Mouse (Mus musculus) CH12.LX (cell line): ENCODE data around the gene Dglucy. TPM values are rescaled to one million over a fixed set of nuclear protein-coding genes. Genes with fewer than 3 reads are reported as not detected.

Source experiments
- DNase-seq: peaks from one replicate; pipeline ENCODE4 v3.0.0-alpha.2; 2013; ENCODE audit errors: extremely low read depth
- H3K27ac ChIP-seq: 2 replicates; pipeline ENCODE4 v1.5.1; 2012; ENCODE audit warnings: low read depth, mild to moderate bottlenecking, control low read depth, moderate library complexity; ENCODE audit not compliant: insufficient read depth
- H3K27me3 ChIP-seq: replicated peaks from 2 replicates; pipeline ENCODE3; 2012; ENCODE audit warnings: inconsistent platforms
- H3K36me3 ChIP-seq, 2 experiments: replicated peaks in 1 of 2; 2 replicates each; pipeline versions ENCODE3 to v1.6.1; 2012; ENCODE audit warnings: inconsistent platforms in 1 of 2, low read length in 1 of 2, mild to moderate bottlenecking in 1 of 2, mixed read lengths in 1 of 2, moderate library complexity in 1 of 2; ENCODE audit not compliant: control insufficient read depth in 1 of 2, insufficient read depth in 1 of 2
- H3K4me1 ChIP-seq, 2 experiments: 2 replicates each; pipeline ENCODE4 v1.6.1; 2012; ENCODE audit warnings: inconsistent platforms in 1 of 2, moderate library complexity in 1 of 2; ENCODE audit not compliant: insufficient read depth in 2 of 2, control insufficient read depth in 1 of 2
- H3K4me2 ChIP-seq: 2 replicates; pipeline ENCODE4 v1.6.1; 2012; ENCODE audit warnings: low read depth, mild to moderate bottlenecking, control low read depth; ENCODE audit not compliant: poor library complexity, insufficient read depth, severe bottlenecking
- H3K4me3 ChIP-seq, 3 experiments: fragments of 150-350 bp in 1 of 3; sonication (generic) in 1 of 3; replicated peaks in 1 of 3; 2 replicates each; pipeline versions ENCODE3 to v1.5.1; 2011 to 2012; ENCODE audit warnings: low read depth in 2 of 3, low read length in 2 of 3, mild to moderate bottlenecking in 2 of 3, moderate library complexity in 2 of 3, control low read depth in 1 of 3, improper control_type of control experiment in 1 of 3, inconsistent platforms in 1 of 3, mixed read lengths in 1 of 3; ENCODE audit not compliant: poor library complexity in 1 of 3
- H3K79me2 ChIP-seq: replicated peaks from 2 replicates; pipeline ENCODE4 v1.6.1; 2012; ENCODE audit warnings: mild to moderate bottlenecking, moderate library complexity; ENCODE audit not compliant: control insufficient read depth, poor library complexity, insufficient read depth, severe bottlenecking; ENCODE audit errors: extremely low read depth
- H3K9ac ChIP-seq: 2 replicates; pipeline ENCODE4 v1.6.1; 2012; ENCODE audit warnings: low read depth, mild to moderate bottlenecking, control low read depth, moderate library complexity; ENCODE audit not compliant: insufficient read depth
- H3K9me3 ChIP-seq: replicated peaks from 2 replicates; pipeline ENCODE3; 2012; ENCODE audit warnings: low read length, inconsistent platforms, mixed read lengths
- BHLHE40 ChIP-seq: IDR thresholded peaks from 2 replicates; pipeline ENCODE4 v1.6.1; 2011; ENCODE audit warnings: mild to moderate bottlenecking, low read depth, low read length, improper control_type of control experiment
- CHD1 ChIP-seq: IDR thresholded peaks from 2 replicates; pipeline ENCODE4 v1.6.1; 2012; ENCODE audit warnings: low read depth, low read length, improper control_type of control experiment, inconsistent platforms
- CHD2 ChIP-seq: IDR thresholded peaks from 2 replicates; pipeline ENCODE4 v1.6.1; 2011; ENCODE audit warnings: low read length, improper control_type of control experiment
- CTCF ChIP-seq, 2 experiments: IDR thresholded peaks in 1 of 2; conservative IDR thresholded peaks in 1 of 2; 2 replicates each; pipeline ENCODE4 v1.5.1; 2011 to 2012; ENCODE audit warnings: low read depth in 2 of 2, low read length in 2 of 2, improper control_type of control experiment in 1 of 2, inconsistent platforms in 1 of 2, mild to moderate bottlenecking in 1 of 2, moderate library complexity in 1 of 2
- E2F4 ChIP-seq: IDR thresholded peaks from 2 replicates; pipeline ENCODE4 v1.6.1; 2011; ENCODE audit warnings: low read depth, low read length, improper control_type of control experiment; ENCODE audit not compliant: insufficient replicate concordance
- ELF1 ChIP-seq: IDR thresholded peaks from 2 replicates; pipeline ENCODE4 v1.6.1; 2014; ENCODE audit warnings: low read depth, mild to moderate bottlenecking, inconsistent platforms, low read length, improper control_type of control experiment
- EP300 ChIP-seq: IDR thresholded peaks from 2 replicates; pipeline ENCODE4 v1.6.1; 2011; ENCODE audit warnings: low read length, improper control_type of control experiment
- ETS1 ChIP-seq: conservative IDR thresholded peaks from 2 replicates; pipeline ENCODE4 v1.6.1; 2012; ENCODE audit warnings: low read depth, mild to moderate bottlenecking, inconsistent platforms, low read length, improper control_type of control experiment, moderate library complexity
- GABPA ChIP-seq: IDR thresholded peaks from 2 replicates; pipeline ENCODE4 v1.6.1; 2012; ENCODE audit warnings: low read depth, low read length, improper control_type of control experiment, inconsistent platforms; ENCODE audit not compliant: insufficient replicate concordance
- IRF4 ChIP-seq: IDR thresholded peaks from 2 replicates; pipeline ENCODE4 v1.6.1; 2014; ENCODE audit warnings: low read depth, mild to moderate bottlenecking, inconsistent platforms, low read length, improper control_type of control experiment
- JUN ChIP-seq: IDR thresholded peaks from 2 replicates; pipeline ENCODE4 v1.6.1; 2011; ENCODE audit warnings: low read depth, mild to moderate bottlenecking, low read length, improper control_type of control experiment, moderate library complexity; ENCODE audit not compliant: insufficient read depth
- JUND ChIP-seq: conservative IDR thresholded peaks from 2 replicates; pipeline ENCODE4 v1.6.1; 2011; ENCODE audit warnings: low read depth, low read length, improper control_type of control experiment
- MAFK ChIP-seq: IDR thresholded peaks from 2 replicates; pipeline ENCODE4 v1.6.1; 2011; ENCODE audit warnings: low read length, improper control_type of control experiment; ENCODE audit not compliant: insufficient replicate concordance
- MAX ChIP-seq: IDR thresholded peaks from 2 replicates; pipeline ENCODE4 v1.6.1; 2011; ENCODE audit warnings: low read length, improper control_type of control experiment
- MAZ ChIP-seq: IDR thresholded peaks from 2 replicates; pipeline ENCODE4 v1.6.1; 2012; ENCODE audit warnings: low read depth, mild to moderate bottlenecking, inconsistent platforms, low read length, improper control_type of control experiment, moderate library complexity
- MEF2A ChIP-seq: IDR thresholded peaks from 2 replicates; pipeline ENCODE4 v1.6.1; 2014; ENCODE audit warnings: low read depth, mild to moderate bottlenecking, inconsistent platforms, low read length, improper control_type of control experiment, borderline replicate concordance
- MXI1 ChIP-seq: IDR thresholded peaks from 2 replicates; pipeline ENCODE4 v1.6.1; 2011; ENCODE audit warnings: mild to moderate bottlenecking, low read depth, low read length, improper control_type of control experiment
- MYC ChIP-seq: IDR thresholded peaks from 2 replicates; pipeline ENCODE4 v1.6.1; 2011; ENCODE audit warnings: low read depth, mild to moderate bottlenecking, improper control_type of control experiment, low read length
- NELFE ChIP-seq: IDR thresholded peaks from 2 replicates; pipeline ENCODE4 v1.6.1; 2011; ENCODE audit warnings: low read depth, low read length, improper control_type of control experiment
- NRF1 ChIP-seq: IDR thresholded peaks from 2 replicates; pipeline ENCODE4 v1.6.1; 2014; ENCODE audit warnings: low read depth, mild to moderate bottlenecking, inconsistent platforms, low read length, improper control_type of control experiment, moderate library complexity
- PAX5 ChIP-seq: IDR thresholded peaks from 2 replicates; pipeline ENCODE4 v1.6.1; 2012; ENCODE audit warnings: low read length, inconsistent platforms, mixed read lengths
- POLR2A ChIP-seq: IDR thresholded peaks from 2 replicates; pipeline ENCODE4 v1.6.1; 2011; ENCODE audit warnings: low read depth, mild to moderate bottlenecking, improper control_type of control experiment, low read length
- POLR2AphosphoS2 ChIP-seq: IDR thresholded peaks from 2 replicates; pipeline ENCODE4 v1.6.1; 2011; ENCODE audit warnings: low read depth, low read length, improper control_type of control experiment
- RAD21 ChIP-seq: IDR thresholded peaks from 2 replicates; pipeline ENCODE4 v1.6.1; 2011; ENCODE audit warnings: low read depth, mild to moderate bottlenecking, low read length, improper control_type of control experiment, moderate library complexity
- RCOR1 ChIP-seq: conservative IDR thresholded peaks from 2 replicates; pipeline ENCODE4 v1.6.1; 2012; ENCODE audit warnings: low read depth, mild to moderate bottlenecking, inconsistent platforms, low read length, improper control_type of control experiment
- SIN3A ChIP-seq: IDR thresholded peaks from 2 replicates; pipeline ENCODE4 v1.6.1; 2012; ENCODE audit warnings: low read length, improper control_type of control experiment, inconsistent platforms
- SMC3 ChIP-seq: IDR thresholded peaks from 2 replicates; pipeline ENCODE4 v1.6.1; 2011; ENCODE audit warnings: low read depth, low read length, improper control_type of control experiment
- TBP ChIP-seq: conservative IDR thresholded peaks from 2 replicates; pipeline ENCODE4 v1.6.1; 2011; ENCODE audit warnings: low read depth, low read length, improper control_type of control experiment
- TCF12 ChIP-seq: IDR thresholded peaks from 2 replicates; pipeline ENCODE4 v1.6.1; 2014; ENCODE audit warnings: low read depth, mild to moderate bottlenecking, inconsistent platforms, low read length, improper control_type of control experiment
- UBTF ChIP-seq: IDR thresholded peaks from 2 replicates; pipeline ENCODE4 v1.6.1; 2012; ENCODE audit warnings: low read depth, mild to moderate bottlenecking, inconsistent platforms, low read length, improper control_type of control experiment, moderate library complexity
- USF1 ChIP-seq: IDR thresholded peaks from 2 replicates; pipeline ENCODE4 v1.6.1; 2014; ENCODE audit warnings: low read depth, mild to moderate bottlenecking, inconsistent platforms, low read length, improper control_type of control experiment
- USF2 ChIP-seq: conservative IDR thresholded peaks from 2 replicates; pipeline ENCODE4 v1.6.1; 2011; ENCODE audit warnings: low read depth, low read length, improper control_type of control experiment
- ZC3H11A ChIP-seq: IDR thresholded peaks from 2 replicates; pipeline ENCODE4 v1.6.1; 2012; ENCODE audit warnings: low read depth, mild to moderate bottlenecking, inconsistent platforms, low read length, improper control_type of control experiment
- ZKSCAN1 ChIP-seq: IDR thresholded peaks from 2 replicates; pipeline ENCODE4 v1.6.1; 2012; ENCODE audit warnings: low read depth, inconsistent platforms, low read length, improper control_type of control experiment, borderline replicate concordance
- ZNF384 ChIP-seq: IDR thresholded peaks from 2 replicates; pipeline ENCODE4 v1.6.1; 2012; ENCODE audit warnings: low read depth, low read length, improper control_type of control experiment, inconsistent platforms
- dilution Hi-C: fragments of 300-500 bp; cut with MboI; formaldehyde crosslinking; loops from 2 replicates; pipeline ENCODE4 v1.14.3; 2020; ENCODE audit warnings: low sequenced_read_pairs; ENCODE audit not compliant: extremely low pct_unique_long_range_greater_than_20kb, extremely low pct_ligation_motif_present
- in situ Hi-C: fragments of 300-500 bp; cut with MboI; formaldehyde crosslinking; loops from 3 replicates; pipeline ENCODE4 v1.14.3; 2019; ENCODE audit warnings: low sequenced_read_pairs, low pct_ligation_motif_present, low pct_unique_long_range_greater_than_20kb, mixed read lengths
- polyA plus RNA-seq: library from polyadenylated mRNA; unstranded; fragments of >175 nt; gene quantifications from 2 replicates; pipeline ENCODE4 v1.2.1, GENCODE M21; 2012; ENCODE audit warnings: low read depth; ENCODE audit not compliant: insufficient read length
- total RNA-seq, 2 experiments: library from RNA; depleted of rRNA; stranded (reverse); fragments of 300-350 nt in 1 of 2; fragments of >200 nt in 1 of 2; gene quantifications; 2 replicates each; pipeline ENCODE4 v1.2.3; 2012 to 2014

The Dglucy gene
- total and polyA plus RNA-seq, 3 experiments: 5.5 to 20.6 (median 10.1) TPM

DNA sequence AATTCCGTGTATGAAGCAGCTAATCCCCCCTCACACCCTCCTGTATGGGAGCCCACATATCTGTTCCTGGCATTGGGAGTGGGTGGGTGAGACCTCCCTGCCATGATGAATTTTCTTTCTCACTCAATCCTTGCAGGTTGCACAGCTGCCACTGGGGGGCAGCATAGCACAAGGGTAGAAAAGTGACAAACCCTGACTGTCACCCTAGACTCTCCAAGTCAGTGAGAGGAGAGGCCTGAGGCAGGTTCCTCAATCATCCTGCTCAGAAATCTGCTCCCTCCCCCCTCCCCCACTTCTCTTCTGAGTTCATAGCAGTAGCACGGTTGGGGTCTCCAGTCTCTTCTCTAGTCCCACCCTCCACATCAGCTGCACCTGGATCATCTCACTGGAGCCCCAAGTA, 157.3 kb downstream of the Dglucy start:
- H3K79me2 ChIP-seq: no peaks in the 10 kb centered on the region
- dilution Hi-C loops (no loop called here), in situ Hi-C loops (no loop called here)
- TF ChIP-seq CHD1: no peak
- TF ChIP-seq MAZ: no peak
- no peak for TF ChIP-seq IRF4
- TF ChIP-seq TBP: no peak
- TF ChIP-seq MEF2A: no peak
- no peak for TF ChIP-seq ZKSCAN1
- peak; percentile 64 for TF ChIP-seq SMC3
- TF ChIP-seq NELFE: no peak
- no peak for TF ChIP-seq MAX
- no peak for TF ChIP-seq USF2
- no peak for TF ChIP-seq ELF1
- no peak for TF ChIP-seq CHD2
- no peak for TF ChIP-seq ZNF384
- 0 out of 2 replicates have a peak, but pooled peaks have one; percentile 21 for TF ChIP-seq TCF12
- TF ChIP-seq MAFK: no peak
- TF ChIP-seq POLR2A: no peak
- no peak for TF ChIP-seq POLR2AphosphoS2
- TF ChIP-seq RAD21: peak; percentile 87
- TF ChIP-seq USF1: no peak
- TF ChIP-seq MXI1: no peak
- TF ChIP-seq MYC: no peak
- no peak for TF ChIP-seq RCOR1
- TF ChIP-seq JUND: no peak
- no peak for TF ChIP-seq UBTF
- no peak for TF ChIP-seq GABPA
- TF ChIP-seq ZC3H11A: no peak
- TF ChIP-seq JUN: no peak
- no peak for TF ChIP-seq PAX5
- TF ChIP-seq EP300: no peak
- TF ChIP-seq ETS1: no peak
- TF ChIP-seq CTCF (conservative IDR thresholded peaks at IDR 0.05 in 1 of 2, IDR thresholded peaks at IDR 0.05 in 1 of 2; ENCODE audit: low read depth in 2 of 2, low read length in 2 of 2): peak; percentile 90 to 91
- TF ChIP-seq NRF1: no peak
- TF ChIP-seq E2F4: no peak
- TF ChIP-seq BHLHE40: no peak
- TF ChIP-seq SIN3A: no peak
- DNase-seq: peak; percentile 72
- H3K27me3 ChIP-seq: no peaks in the 10 kb centered on the region
- no peak overlapping the region for H3K27ac ChIP-seq
- peaks cover 84 to 97% of the 10 kb centered on the region in 2 experiments for H3K36me3 ChIP-seq
- no peak overlapping the region for H3K9ac ChIP-seq
- H3K4me3 ChIP-seq: no peak overlapping the region
- no peak overlapping the region for H3K4me2 ChIP-seq
- peaks cover 4% of the 10 kb centered on the region for H3K9me3 ChIP-seq
- peaks cover 0 to 41% of the 10 kb centered on the region in 2 experiments; a peak in 2 of 4 replicates for H3K4me1 ChIP-seq
